Mouse (Mus musculus): Measurements from ENCODE around the gene Smyd3.

Gene Smyd3

GRCm38 (mm10) chr1:179458987-179459368 lies 58.9 kb downstream of the Smyd3 start:
- DNase-seq (ENCODE audit: low spot score), result no peak

- no peak for DNase-seq (ENCODE audit: low spot score)
These were observed 59.4 kb downstream of the Smyd3 start for GRCm38 (mm10) chr1:179458236-179458986.

DNA sequence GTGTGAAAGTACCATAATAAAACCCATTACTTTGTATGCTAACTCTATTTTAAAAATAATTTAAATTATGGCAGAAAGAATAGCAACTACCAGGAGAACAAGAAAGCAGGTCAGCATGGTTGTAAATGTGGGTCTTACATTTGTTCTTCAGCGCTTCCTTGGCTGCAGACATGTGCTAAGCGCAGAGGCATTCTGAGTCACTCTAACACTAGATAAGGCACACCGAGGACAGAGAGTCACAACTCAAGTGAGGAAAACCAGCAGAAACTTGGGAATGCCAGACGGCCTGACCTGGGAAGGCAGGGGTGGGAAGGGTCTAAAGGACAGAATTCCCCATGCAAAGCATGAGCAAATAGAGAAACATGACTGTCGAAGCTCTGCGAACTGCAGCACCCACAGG lies 63.2 kb downstream of the Smyd3 start:
- no peak for DNase-seq (ENCODE audit: low spot score)

- peak; percentile 56 for DNase-seq (ENCODE audit: low spot score)
These were observed 66.6 kb downstream of the Smyd3 start for GRCm38 (mm10) chr1:179451211-179451610.

GRCm38 (mm10) chr1:179446845-179447212 lies 71.0 kb downstream of the Smyd3 start:
- no peak for DNase-seq (ENCODE audit: low spot score)

DNA sequence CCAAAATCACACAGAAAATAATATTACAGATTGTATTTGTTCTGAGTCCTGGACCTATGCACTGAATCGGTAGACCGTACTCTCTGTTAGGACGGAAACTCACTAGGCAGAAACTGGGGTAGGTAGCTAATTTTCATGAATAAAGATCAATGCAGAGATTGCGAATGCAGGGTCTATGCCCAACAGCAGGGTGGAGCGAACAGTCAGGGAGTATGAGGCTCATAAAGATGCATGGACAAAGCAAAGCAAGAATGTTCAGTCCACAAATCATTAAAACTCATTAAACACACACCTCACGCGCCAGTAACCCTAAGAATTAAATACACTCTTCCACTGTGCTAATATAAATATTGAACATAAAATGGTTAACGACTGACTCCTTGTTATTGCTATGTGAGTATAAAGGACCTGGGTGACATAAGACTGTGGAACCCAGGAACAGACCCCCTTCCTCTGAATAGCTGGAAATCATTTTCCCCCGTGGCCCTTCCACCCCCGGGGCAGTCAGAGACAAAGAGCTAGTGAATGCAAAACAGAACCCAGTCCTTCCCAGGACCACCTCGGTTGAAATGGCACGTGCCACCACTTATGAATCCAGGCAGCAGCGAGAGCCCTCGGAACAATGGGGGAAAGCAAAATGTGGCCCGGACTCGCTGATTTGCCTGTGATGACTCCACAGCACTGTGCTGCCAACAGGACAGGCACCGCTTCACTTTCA lies 71.6 kb downstream of the Smyd3 start:
- peak; percentile 79 for DNase-seq (ENCODE audit: low spot score)

DNA sequence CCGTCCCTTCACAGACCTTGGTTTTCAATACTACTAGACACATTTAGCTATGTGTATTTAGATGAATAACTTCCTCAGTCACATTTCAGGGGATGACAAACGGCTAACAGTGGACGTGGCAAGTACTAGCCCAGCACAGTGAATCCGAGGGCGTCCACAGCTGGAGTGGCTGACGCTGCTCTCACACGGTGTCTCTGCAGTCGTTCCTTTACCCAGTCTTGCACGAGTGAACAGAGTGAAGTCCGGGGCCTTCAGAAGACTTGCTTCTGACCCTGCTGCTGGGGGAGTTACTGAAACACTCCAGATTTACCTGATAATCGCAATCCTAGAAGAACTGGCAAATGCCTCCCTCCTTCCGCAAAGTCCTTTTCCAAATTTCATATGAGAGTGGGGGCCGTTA lies 74.0 kb downstream of the Smyd3 start:
- DNase-seq (ENCODE audit: low spot score), result no peak

- no peak for DNase-seq (ENCODE audit: low spot score)
These were observed 74.4 kb downstream of the Smyd3 start for GRCm38 (mm10) chr1:179443423-179443822.

DNA sequence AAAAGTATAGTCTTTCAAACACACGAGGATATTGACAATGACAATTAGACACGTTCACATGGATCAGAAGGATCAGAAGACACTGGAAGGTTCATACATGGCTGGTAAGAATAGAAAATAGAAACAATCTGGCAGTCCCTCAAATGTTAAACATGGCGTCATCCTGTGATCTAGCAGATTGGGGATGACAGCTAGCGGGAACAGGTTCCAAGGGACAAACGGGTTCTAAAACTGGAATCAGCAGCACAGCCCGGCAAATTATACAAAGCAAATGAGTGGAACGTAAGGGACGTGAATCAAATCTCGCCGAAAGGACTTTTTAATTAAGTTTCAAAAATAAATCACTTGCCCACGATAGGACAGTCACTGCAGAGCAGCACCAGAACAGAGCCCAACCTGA lies 81.2 kb downstream of the Smyd3 start:
- no peak for DNase-seq (ENCODE audit: low spot score)

DNA sequence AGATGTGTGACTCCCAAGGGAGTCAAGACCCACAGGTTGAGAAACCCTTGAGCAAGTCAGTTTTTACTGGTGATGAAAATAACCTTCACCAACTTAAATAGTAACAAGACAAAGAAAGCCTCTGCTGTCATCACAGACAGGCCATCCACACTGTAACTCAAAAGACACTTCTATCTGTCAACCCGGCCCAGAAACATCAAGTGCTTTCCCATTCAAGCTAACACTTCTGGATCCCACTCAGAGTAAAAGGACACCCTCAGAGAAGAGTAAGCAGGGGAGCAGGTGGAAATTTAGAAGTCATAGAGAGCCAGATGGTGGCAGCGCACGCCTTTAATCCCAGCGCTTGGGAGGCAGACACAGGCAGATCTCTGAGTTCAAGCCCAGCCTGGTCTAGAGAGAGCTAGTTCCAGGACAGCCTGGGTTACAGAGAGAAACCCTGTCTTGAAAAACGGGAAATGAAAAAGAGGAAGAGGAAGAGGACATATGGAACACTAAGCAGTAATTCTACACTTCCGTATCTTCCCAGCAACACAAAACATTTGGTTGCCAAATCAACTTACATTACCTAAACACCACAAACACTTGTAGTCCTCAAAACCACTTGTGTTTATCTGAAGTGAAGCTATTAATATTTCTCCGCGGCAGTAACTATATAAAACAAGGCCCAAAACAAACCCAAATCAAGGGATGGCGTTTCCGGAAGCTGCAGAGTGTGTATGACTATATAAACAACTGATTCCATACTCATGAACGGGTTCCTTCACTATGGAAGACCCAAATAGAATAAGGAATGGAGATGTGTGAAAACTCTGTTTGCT lies 83.2 kb downstream of the Smyd3 start:
- DNase-seq (ENCODE audit: low spot score), result no peak

- no peak for DNase-seq (ENCODE audit: low spot score)
These were observed 84.0 kb downstream of the Smyd3 start for GRCm38 (mm10) chr1:179433828-179434227.

- no peak for DNase-seq (ENCODE audit: low spot score)
These were observed 84.5 kb downstream of the Smyd3 start for GRCm38 (mm10) chr1:179433355-179433754.

- no peak for DNase-seq (ENCODE audit: low spot score)
These were observed 87.8 kb downstream of the Smyd3 start for GRCm38 (mm10) chr1:179430077-179430476.

DNA sequence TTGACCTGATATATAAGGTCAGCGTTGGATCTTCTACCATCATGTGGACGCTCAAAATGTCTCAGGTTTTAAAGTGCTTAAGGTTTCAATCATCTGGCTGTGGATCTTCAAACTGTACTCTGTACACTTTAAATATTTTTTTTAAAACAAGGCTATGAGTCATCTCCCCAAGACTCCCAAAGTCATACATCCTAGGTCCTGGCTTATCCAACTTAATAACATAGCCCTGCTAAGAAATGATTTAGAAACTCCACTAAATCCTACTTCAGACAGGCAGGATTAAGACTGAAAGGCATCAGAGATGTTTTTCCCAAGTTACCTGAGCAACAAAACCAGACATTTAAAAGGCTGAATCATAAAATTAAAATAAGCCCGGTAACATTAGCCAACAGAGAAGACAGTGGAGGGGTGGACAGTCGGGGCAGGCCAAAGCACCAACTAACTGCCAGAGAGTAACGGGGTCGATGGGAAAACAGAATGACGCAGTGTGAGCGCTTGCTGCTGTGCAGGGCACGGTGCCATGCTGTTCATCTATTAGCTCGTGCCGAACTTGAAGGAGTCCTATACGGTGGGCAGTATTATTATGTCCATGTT lies 92.9 kb downstream of the Smyd3 start:
- DNase-seq (ENCODE audit: low spot score), result no peak

DNA sequence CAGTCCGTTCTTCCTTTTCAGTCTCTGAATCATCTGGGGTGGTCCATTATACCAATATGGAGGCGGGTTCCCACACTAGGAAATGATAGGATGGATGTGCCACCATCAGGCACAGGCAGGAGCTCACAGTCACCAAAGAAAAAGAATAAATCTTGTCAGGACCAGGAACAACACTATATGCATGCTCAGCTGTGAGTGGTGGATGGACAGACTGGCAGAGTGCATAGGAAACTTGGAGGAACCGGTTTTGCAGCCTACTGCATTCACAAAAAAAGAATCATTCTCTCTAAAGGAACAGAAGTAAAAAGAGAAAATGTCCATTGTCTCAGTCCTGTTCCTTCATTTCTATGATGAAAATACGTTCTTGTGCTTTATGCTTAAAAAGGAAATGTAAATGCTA lies 98.8 kb downstream of the Smyd3 start:
- no peak for DNase-seq (ENCODE audit: low spot score)

- DNase-seq (ENCODE audit: low spot score), result no peak
These were observed 109.8 kb downstream of the Smyd3 start for GRCm38 (mm10) chr1:179408086-179408485.

DNA sequence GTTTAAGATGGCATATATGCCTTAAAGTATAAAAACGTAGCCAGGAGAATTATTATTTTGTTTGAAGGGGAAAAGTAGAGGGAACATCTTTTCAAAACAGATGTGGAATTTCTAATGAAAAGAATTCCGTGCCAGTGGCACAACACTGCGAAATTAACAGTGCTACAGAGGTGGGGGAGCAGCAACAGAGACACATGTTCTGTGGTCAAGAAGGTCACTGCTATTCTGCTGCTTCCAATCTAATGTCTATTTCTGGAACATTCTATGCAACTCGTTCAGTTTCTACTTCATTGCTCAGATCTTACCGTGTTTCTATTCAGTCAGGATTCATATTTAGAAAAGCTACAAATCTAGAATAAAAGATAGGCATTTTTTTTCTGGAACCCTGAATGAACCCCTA lies 117.0 kb downstream of the Smyd3 start:
- DNase-seq (ENCODE audit: low spot score), result no peak

DNA sequence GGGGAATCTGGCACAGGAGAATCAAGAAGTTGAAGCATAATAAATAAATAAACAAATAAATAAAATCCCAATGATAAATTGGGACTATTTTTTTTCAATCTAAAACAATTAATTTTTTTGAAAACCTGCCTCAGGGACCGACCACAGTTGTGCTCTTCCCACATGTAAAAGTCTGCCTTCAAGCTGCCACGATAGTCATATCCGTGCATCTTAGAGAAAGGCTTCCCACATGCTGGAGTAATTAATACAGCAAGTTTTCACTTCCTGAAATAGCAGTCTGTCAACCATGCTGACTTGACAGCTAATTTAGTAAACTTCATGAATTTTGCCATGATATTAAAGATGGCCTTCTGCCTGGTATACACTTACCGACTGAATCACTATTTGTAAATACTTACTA lies 119.2 kb downstream of the Smyd3 start:
- no peak for DNase-seq (ENCODE audit: low spot score)

- DNase-seq (ENCODE audit: low spot score), result no peak
These were observed 131.4 kb downstream of the Smyd3 start for GRCm38 (mm10) chr1:179386237-179386975.

DNA sequence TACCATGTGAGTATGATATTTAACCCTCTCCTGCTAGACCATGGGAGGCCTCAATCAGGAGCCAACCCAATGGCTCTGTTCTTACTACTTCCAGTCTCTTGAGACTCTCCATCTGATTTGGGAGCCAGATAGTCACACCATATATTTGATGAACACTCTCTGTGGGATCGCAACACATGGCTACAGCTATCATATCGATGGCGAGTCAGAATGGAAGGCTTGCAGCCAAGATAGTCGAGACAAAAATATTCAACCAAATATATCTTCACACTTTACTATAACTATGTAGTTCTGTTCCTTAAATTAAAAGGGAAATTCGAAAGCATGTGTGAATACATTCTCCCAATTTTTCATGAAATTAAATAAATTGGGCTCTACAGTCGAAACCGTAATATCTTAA lies 132.2 kb downstream of the Smyd3 start:
- DNase-seq (ENCODE audit: low spot score), result no peak

- no peak for DNase-seq (ENCODE audit: low spot score)
These were observed 133.5 kb downstream of the Smyd3 start for GRCm38 (mm10) chr1:179384296-179384695.

- DNase-seq (ENCODE audit: low spot score), result no peak
These were observed 139.7 kb downstream of the Smyd3 start for GRCm38 (mm10) chr1:179378102-179378501.

All from retina, embryonic 14.5 days (tissue).